In the genomic region with DNA sequence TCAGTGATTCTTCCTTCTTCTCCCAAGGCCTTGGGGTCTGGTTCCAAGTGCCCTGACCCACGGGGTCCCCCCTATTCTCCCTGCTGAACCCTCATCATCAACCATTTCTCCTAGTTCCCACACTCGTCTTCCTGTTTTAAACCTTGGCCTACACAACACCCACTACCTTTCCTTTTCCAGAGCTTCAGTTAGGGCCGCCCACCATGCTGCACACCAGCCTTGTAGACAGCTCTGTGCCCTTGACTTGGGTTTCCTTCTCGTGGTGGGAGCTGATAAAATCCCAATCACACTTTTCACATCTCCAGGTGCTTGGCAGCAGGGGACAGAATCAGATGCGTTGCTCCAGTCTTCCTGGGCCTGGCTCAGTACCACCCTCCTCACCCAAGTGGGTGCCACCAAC, we compare ENCODE assay signal across 21 mouse cellular contexts. TPM values are rescaled to one million over a fixed set of nuclear protein-coding genes. Genes with fewer than 3 reads are reported as not detected.
"Had no signal": no experiment of that assay in that cellular context is flagged by ENCODE, and none has a peak within 500 bp of the region (broad histone marks: within the 10 kb centered on the region; RNA-seq: fewer than 3 reads in every experiment).

No protein-coding gene starts in this region.

- DNase-seq: gastrocnemius, adult 2 months; gastrocnemius, postnatal 10 days; gastrocnemius, postnatal 25 days; heart, adult 18-20 months; heart, postnatal 10 days; heart, postnatal 4 days; kidney, adult 18-20 months; kidney, adult 8-10 months; kidney, postnatal 10 days; kidney, postnatal 25 days; kidney, postnatal 4 days; liver; liver, embryonic 13.5 days had no signal

- ATAC-seq: hindbrain, embryonic 16.5 days; inflammation-experienced regulatory T-cells, adult 6 months; intestine, embryonic 15.5 days; intestine, postnatal 0 days had no signal

RNA-seq across cellular contexts. Expression of a gene that starts 16.1 kb away (rescaled TPM):
- total RNA-seq: gastrocnemius, adult 2 months; gastrocnemius, postnatal 10 days; gastrocnemius, postnatal 25 days; gastrocnemius, postnatal 4 days; granulocyte monocyte progenitor cell, adult 5-6 weeks; heart, adult 18-20 months; heart, adult 8-10 months; heart, postnatal 10 days; heart, postnatal 25 days; heart, postnatal 4 days had no signal

RNA-seq across cellular contexts. Expression of a gene that starts 30.0 kb away (rescaled TPM):
- total RNA-seq: gastrocnemius, adult 2 months; gastrocnemius, postnatal 25 days; granulocyte monocyte progenitor cell, adult 5-6 weeks had no signal
